Mouse (Mus musculus) urinary bladder, postnatal 25 days (tissue): ENCODE results near the gene Olfr1166.
"Not testable (repeated sequence)": the region's sequence is repeated elsewhere in the genome, so short reads cannot be mapped to it uniquely, and the experiment has no call there.

ENCODE experiments used
- DNase-seq: peaks from one replicate; pipeline ENCODE4 v3.0.0; 2022; ENCODE audit warnings: low spot score

Olfr1166 gene

DNA sequence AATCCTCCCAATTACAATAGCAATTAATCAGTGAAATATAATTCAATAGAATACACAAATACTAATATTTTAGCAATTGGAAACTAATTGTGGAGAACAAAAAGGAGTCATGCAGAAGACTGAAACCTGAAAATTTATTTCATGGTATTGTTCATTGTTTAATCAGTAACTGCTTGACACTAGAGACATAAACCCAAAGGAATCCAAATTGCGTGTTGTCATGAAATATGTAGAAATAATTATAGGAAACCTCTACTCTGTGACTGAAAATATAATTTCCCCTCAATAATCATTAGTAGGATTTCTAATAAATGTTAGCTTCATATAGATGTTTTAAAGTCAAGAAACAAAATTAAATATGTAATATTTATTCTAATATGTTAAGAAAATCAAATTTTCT, at the start of gene Olfr1166:
Gene Olfr1166 (minus strand): TSS at position 101 of the 400 bp plus-strand sequence.
- no peak for DNase-seq

DNA sequence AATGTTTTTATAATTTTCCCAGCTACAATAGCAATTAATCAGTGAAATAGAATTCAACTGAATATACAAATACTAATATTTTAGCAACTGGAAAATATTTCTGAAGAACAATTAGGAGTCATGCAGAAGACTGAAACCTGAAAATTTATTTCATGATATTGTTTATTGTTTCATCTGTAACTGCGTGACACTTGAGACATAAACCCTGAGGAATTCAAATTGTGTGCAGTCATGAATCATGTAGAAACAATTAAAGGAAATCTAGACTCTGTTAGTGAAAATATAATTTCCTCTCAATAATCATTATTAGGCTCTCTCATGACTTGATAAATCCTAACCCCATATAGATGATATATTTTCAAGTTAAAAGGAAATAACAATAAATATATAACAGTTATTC, 27.0 kb upstream of the Olfr1166 start, which contains the start of gene Olfr1167:
Gene Olfr1167 (minus strand): TSS at position 101 of the 400 bp plus-strand sequence.
- DNase-seq, result not testable (repeated sequence)

DNA sequence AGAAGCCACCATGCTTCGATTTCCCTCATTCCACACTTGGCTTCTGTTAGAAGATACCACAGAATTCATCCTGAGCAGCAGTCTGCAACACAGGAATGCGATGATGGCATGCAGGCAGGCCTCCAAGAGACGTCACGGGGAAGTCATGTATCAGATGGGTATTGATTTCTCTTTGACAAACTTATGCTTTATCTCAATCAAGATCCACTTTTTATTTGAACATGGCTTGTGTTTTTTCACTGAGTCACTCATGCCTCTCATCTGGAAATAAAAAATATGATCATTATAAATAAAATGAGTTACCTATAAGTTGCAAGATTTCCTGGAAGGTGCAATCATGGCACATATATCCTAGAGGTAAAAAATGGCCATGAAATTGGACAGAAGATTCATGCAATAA, 34.2 kb downstream of the Olfr1166 start, which contains the start of gene Olfr1164:
Gene Olfr1164 (minus strand): TSS at position 101 of the 400 bp plus-strand sequence.
- no peak for DNase-seq
